Mouse (Mus musculus): ENCODE results near the gene Stam. TPM values are rescaled to one million over a fixed set of nuclear protein-coding genes. Genes with fewer than 3 reads are reported as not detected.

Stam gene
- 27.7 and 45.3 TPM in 2 replicates for total RNA-seq (2017)

GRCm38 (mm10) chr2:14073362-14074220, at the start of gene Stam:
TSS of gene Stam (plus strand) at chr2:14074098.
- peak; percentile 80 for ATAC-seq (replicated peaks; ENCODE audit: low read depth, poor library complexity, severe bottlenecking)

DNA sequence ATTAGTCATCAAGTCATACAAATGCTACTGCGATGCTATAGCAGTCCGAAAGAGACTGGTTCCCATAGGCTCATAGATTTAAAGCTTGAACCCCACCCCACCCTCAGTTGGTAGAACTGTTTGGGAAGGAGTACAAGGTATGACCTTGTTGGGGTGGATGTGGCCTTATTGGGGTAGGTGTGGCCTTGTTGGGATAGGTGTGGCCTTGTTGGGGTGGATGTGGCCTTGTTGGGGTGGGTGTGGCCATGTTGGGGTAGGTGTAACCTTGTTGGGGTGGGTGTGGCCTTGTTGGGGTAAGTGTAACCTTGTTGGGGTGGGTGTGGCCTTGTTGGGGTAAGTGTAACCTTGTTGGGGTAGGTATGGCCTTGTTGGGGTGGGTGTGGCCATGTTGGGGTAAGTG, 32.6 kb upstream of the Stam start:
- no peak for ATAC-seq (replicated peaks; ENCODE audit: low read depth, poor library complexity, severe bottlenecking)

- no peak for ATAC-seq (replicated peaks; ENCODE audit: low read depth, poor library complexity, severe bottlenecking)
These were observed 30.9 kb upstream of the Stam start for GRCm38 (mm10) chr2:14043011-14043410.

- no peak for ATAC-seq (replicated peaks; ENCODE audit: low read depth, poor library complexity, severe bottlenecking)
These were observed 30.2 kb upstream of the Stam start for GRCm38 (mm10) chr2:14043577-14044170.

DNA sequence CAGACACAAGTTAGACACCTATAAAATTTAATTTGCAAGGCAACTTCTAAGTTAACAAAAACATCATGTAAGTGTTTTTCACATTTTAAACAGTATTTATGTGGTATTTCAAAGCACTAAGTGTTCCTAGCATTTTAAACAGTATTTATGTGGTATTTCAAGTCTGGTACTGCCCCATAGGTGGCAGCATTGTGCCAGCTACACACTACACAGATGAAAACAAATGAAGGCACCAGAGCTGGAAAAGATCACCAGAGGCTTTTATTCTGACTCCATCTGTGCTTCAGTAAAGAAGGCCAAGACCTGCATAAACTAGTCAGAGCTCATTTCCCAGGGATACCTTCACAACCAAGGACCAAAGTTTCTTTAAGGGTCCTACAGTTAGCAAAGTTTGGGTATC, 25.5 kb upstream of the Stam start:
- peak; percentile 90 for ATAC-seq (replicated peaks; ENCODE audit: low read depth, poor library complexity, severe bottlenecking)

GRCm38 (mm10) chr2:14048808-14049207, 25.1 kb upstream of the Stam start:
- ATAC-seq (replicated peaks; ENCODE audit: low read depth, poor library complexity, severe bottlenecking), result no peak

DNA sequence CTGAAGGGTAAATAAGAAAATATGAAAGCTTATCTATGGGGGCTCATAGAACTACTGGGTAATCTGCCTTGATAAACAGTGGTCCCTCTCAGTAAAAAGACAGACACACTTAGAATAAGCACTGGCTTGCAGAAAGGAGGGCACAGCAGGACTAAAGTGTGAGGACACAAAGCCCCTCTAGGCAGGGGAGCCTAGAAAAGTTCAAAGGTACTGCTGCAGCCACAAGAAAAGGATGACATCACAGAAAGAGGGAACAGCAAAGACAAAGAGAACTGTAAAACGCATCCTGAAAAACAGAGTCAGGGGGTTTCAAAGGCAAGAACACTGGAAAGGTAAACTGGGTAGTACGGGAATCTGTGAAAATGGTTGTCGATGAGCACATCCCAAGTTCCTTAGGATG, 20.3 kb upstream of the Stam start:
- no peak for ATAC-seq (replicated peaks; ENCODE audit: low read depth, poor library complexity, severe bottlenecking)

DNA sequence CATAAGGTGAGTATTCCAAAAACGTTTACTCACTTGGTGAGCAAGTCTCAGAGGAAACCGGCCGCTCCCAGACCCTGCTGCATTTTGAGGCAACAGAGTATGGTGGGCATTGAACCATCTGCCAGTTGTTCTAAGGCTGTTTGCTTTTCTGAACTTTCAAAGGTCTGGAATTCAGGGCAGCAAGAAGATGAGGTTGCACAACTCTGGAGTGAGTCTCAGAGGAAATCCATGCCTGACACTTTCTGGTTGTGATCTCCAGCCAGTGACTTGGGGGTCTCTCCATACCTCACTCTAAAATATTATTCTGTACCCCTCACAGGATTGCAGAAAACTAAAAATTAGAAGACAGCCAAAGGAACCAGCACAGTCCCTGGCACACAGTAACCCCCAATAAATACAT, 19.7 kb upstream of the Stam start:
- ATAC-seq (replicated peaks; ENCODE audit: low read depth, poor library complexity, severe bottlenecking), result no peak

- ATAC-seq (replicated peaks; ENCODE audit: low read depth, poor library complexity, severe bottlenecking), result no peak
These were observed 19.2 kb upstream of the Stam start for GRCm38 (mm10) chr2:14054716-14055115.

GRCm38 (mm10) chr2:14055168-14055565, 18.7 kb upstream of the Stam start:
- ATAC-seq (replicated peaks; ENCODE audit: low read depth, poor library complexity, severe bottlenecking), result peak; percentile 55

- ATAC-seq (replicated peaks; ENCODE audit: low read depth, poor library complexity, severe bottlenecking), result peak; percentile 87
These were observed 18.1 kb upstream of the Stam start, which contains the start of gene Hacd1 for GRCm38 (mm10) chr2:14055566-14056331. TSS of gene Hacd1 (minus strand) at chr2:14056135.

DNA sequence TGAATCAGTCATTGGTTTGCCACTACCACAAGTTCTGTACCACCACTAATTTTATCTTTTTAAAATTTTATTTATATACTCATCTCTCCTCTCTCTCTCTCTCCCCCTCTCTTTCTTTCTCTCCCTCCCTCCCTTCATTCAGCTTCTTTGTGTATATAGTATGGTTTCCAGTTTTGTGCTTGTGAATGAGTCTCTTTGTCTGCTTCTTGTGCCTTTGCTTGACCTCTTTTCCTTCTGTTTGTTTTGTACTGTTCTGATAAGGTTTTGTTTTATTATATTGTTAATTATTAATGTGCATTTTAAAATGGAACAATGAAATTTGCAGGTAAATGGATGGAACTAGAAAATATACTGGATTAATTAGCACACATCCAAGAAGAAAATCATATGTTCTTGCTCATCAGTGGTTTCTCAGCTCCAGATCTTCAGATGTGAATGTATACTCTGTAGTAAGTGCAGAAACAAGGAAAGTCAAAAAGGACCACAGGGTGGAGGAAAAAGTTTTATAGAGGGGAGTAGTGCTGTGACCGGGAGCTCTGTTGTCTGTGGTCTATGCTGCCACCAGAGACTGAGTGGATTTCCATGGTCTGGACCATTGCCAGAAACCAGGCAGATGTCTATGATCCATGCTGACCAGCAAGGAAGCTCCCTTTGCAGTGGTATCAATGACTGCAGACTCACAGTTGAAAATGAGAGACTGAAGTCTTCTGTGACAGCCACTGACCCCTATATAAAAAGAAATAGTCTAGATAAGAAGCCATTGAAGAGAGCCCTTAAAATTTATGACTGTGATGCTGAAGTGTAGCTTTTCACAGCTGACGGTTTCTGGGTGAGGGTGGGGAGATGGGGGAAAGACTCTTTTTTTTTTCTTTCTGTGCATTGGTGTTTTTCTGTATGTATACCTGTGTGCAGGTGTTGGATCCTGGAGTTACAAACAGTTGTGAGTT, 7.9 kb upstream of the Stam start:
- ATAC-seq (replicated peaks; ENCODE audit: low read depth, poor library complexity, severe bottlenecking), result 0 out of 2 replicates have a peak, but pooled peaks have one; percentile 18

- no peak for ATAC-seq (replicated peaks; ENCODE audit: low read depth, poor library complexity, severe bottlenecking)
These were observed 4.9 kb upstream of the Stam start for GRCm38 (mm10) chr2:14069027-14069426.

DNA sequence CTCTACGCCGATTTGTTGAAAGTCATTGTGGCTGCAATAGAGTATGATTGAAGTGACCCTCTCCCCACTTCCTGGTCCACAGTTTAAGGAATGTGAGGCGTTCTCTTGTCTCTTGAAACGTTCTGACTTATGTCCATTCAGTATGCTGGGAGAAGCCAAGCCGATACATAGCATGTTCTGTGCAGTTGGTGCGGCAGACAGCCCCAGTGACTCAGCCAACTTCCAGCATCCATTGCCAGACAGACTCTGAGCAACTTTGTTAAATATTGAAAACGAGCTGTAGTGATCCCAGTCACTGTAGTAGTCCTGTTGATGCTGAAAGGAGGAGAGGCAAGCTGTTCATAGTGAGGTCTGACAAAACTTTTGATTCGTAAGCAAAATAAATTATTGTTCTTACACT, 3.4 kb upstream of the Stam start:
- ATAC-seq (replicated peaks; ENCODE audit: low read depth, poor library complexity, severe bottlenecking), result no peak

DNA sequence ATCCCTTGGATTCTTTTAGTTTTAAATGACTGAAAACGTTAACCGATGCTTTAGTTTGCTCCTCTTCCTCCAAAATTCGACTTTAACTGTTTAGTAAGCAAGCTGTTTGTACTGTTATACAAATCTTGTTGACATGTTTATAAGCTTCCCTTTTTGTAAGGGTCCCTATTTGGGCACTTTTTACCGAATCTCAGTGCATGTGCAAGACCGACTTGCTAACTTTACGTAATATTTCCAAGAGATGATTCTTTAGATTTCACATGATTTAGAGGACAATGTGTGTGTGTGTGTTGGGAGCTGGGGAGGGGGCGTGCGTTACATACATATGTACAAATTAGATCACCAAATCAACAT, 913 bp upstream of the Stam start:
- ATAC-seq (replicated peaks; ENCODE audit: low read depth, poor library complexity, severe bottlenecking), result no peak

DNA sequence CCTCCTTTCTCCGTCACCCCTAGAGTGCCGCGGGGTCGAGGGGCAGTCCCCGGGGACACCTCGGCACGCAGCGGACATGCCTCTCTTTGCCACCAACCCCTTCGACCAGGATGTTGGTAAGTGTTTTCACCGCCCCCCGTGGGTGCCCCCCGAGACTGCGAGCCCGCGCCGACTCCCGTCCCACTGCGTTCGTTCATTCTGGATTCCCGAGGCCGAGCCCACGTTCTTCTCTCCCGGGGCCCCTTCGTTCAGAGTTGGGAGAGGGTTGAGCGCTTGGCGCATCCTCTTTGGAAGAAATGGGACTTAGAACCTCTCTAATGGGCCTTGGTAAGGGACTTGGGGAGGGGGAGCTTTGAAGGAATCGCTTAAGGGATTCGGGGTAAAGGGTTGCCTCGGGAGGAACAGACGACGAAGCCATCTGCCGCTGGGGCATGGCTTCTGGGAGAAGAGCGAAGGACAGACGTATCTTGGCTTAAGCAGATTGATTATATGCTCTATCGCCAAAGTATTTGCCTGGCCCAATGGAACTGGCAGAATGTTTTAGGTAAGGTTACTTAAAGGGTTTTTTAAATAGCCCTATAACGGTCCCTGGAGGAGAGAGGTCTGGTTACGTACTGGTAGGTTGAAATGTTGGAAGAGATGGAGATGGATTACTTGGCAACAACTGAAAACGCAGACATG, 463 bp downstream of the Stam start:
- no peak for ATAC-seq (replicated peaks; ENCODE audit: low read depth, poor library complexity, severe bottlenecking)

GRCm38 (mm10) chr2:14078527-14078926, 4.6 kb downstream of the Stam start:
- ATAC-seq (replicated peaks; ENCODE audit: low read depth, poor library complexity, severe bottlenecking), result peak; percentile 55

GRCm38 (mm10) chr2:14100533-14100932, 26.6 kb downstream of the Stam start:
- ATAC-seq (replicated peaks; ENCODE audit: low read depth, poor library complexity, severe bottlenecking), result no peak

- ATAC-seq (replicated peaks; ENCODE audit: low read depth, poor library complexity, severe bottlenecking), result no peak
These were observed 28.7 kb downstream of the Stam start for GRCm38 (mm10) chr2:14102603-14103002.
